8 mouse cellular contexts compared by ENCODE assay signal in genomic region chr19:5925311-5925855, GRCm38 (mm10). TPM values are rescaled to one million over a fixed set of nuclear protein-coding genes. Genes with fewer than 3 reads are reported as not detected.
DNase-seq lines count a peak whose midpoint lies in the region; ATAC-seq lines count a peak whose summit lies in the region.

No protein-coding gene starts in this region.

- H3K9me3 ChIP-seq in megakaryocyte, embryonic 14.5 days: no peaks in the 10 kb centered on the region
- no peaks in the 10 kb centered on the region for H3K9me3 ChIP-seq in forebrain, embryonic 11.5 days (ENCODE audit: control insufficient read depth, low read length)
- no peaks in the 10 kb centered on the region for H3K9me3 ChIP-seq in limb, embryonic 12.5 days
- no peaks in the 10 kb centered on the region for H3K9me3 ChIP-seq in stomach, embryonic 14.5 days (ENCODE audit: control insufficient read depth, low read depth, low read length)

- ATAC-seq in megakaryocyte, adult 5-6 weeks (ENCODE audit: poor library complexity, severe bottlenecking): no peak
- ATAC-seq in forebrain, embryonic 11.5 days (replicated peaks; ENCODE audit: low FRiP score): no peak
- ATAC-seq in limb, embryonic 12.5 days (ENCODE audit: insufficient number of reproducible peaks, insufficient read depth, low FRiP score, low TSS enrichment, low read depth): no peak
- no peak for ATAC-seq in stomach, embryonic 14.5 days (ENCODE audit: insufficient number of reproducible peaks, insufficient read depth, low FRiP score, low read depth)

- H3K9ac ChIP-seq in forebrain, embryonic 11.5 days (ENCODE audit: low read length): 0 out of 2 replicates have a peak overlapping the region, but pooled peaks have one; percentile 2
- no peak overlapping the region for H3K9ac ChIP-seq in limb, embryonic 12.5 days (replicated peaks)
- no peak overlapping the region for H3K9ac ChIP-seq in stomach, embryonic 14.5 days (replicated peaks; ENCODE audit: low read depth, low read length)

- H3K4me2 ChIP-seq in forebrain, embryonic 11.5 days (ENCODE audit: low read depth, low read length, severe bottlenecking): peak overlapping the region; percentile 98; the same call in 1 of the 2 replicates
- peak overlapping the region; percentile 97 for H3K4me2 ChIP-seq in limb, embryonic 12.5 days
- peak overlapping the region; percentile 97 for H3K4me2 ChIP-seq in stomach, embryonic 14.5 days (replicated peaks; ENCODE audit: low read depth, low read length)

- H3K27me3 ChIP-seq in megakaryocyte, embryonic 14.5 days (replicated peaks): peaks cover 11% of the 10 kb centered on the region
- H3K27me3 ChIP-seq in forebrain, embryonic 11.5 days (ENCODE audit: control insufficient read depth, insufficient read depth, low read length): peaks cover 3% of the 10 kb centered on the region; the same call in 1 of the 2 replicates
- H3K27me3 ChIP-seq in limb, embryonic 12.5 days: peaks cover 17% of the 10 kb centered on the region
- no peaks in the 10 kb centered on the region for H3K27me3 ChIP-seq in stomach, embryonic 14.5 days (ENCODE audit: control insufficient read depth, insufficient read depth, low read length)

- no peak overlapping the region for H3K27ac ChIP-seq in forebrain, embryonic 11.5 days (ENCODE audit: low read depth, low read length)
- H3K27ac ChIP-seq in limb, embryonic 12.5 days: no peak overlapping the region
- H3K27ac ChIP-seq in stomach, embryonic 14.5 days (ENCODE audit: low read length): peak overlapping the region; percentile 34; the same call in 1 of the 2 replicates

- 29% methylated on average over 11 of the region's 11 CpGs for WGBS in forebrain, embryonic 11.5 days
- WGBS in limb, embryonic 12.5 days: 30% methylated on average over 11 of the region's 11 CpGs
- WGBS in stomach, embryonic 14.5 days: 29% methylated on average over 11 of the region's 11 CpGs

- DNase-seq in forebrain, embryonic 11.5 days (ENCODE audit: low spot score): no peak
- DNase-seq in right cerebral cortex, adult 2 months (ENCODE audit: low spot score in 2 of 2): no peak
- DNase-seq in layer of hippocampus, adult 11-12 months (ENCODE audit: low spot score): no peak
- DNase-seq in cerebellum, postnatal 25 days: no peak

- peak overlapping the region; percentile 96 for H3K4me3 ChIP-seq in megakaryocyte, embryonic 14.5 days (replicated peaks)
- H3K4me3 ChIP-seq in forebrain, embryonic 11.5 days (ENCODE audit: low read depth, low read length): peak overlapping the region; percentile 44
- peak overlapping the region; percentile 53 for H3K4me3 ChIP-seq in limb, embryonic 12.5 days (replicated peaks)
- peak overlapping the region; percentile 45 for H3K4me3 ChIP-seq in stomach, embryonic 14.5 days (ENCODE audit: low read depth, low read length)

- H3K4me1 ChIP-seq in megakaryocyte, embryonic 14.5 days: peaks cover 90% of the 10 kb centered on the region
- peaks cover 5% of the 10 kb centered on the region; the same call in 1 of the 2 replicates for H3K4me1 ChIP-seq in forebrain, embryonic 11.5 days (replicated peaks; ENCODE audit: control insufficient read depth, insufficient read depth, low read length)
- peaks cover 27% of the 10 kb centered on the region for H3K4me1 ChIP-seq in limb, embryonic 12.5 days (replicated peaks)
- H3K4me1 ChIP-seq in stomach, embryonic 14.5 days (ENCODE audit: control insufficient read depth, insufficient read depth, low read length): peaks cover 29% of the 10 kb centered on the region

- H3K36me3 ChIP-seq in megakaryocyte, embryonic 14.5 days (replicated peaks; ENCODE audit: low read length): peaks cover 16% of the 10 kb centered on the region
- H3K36me3 ChIP-seq in forebrain, embryonic 11.5 days (ENCODE audit: control insufficient read depth, insufficient read depth, low read length): no peaks in the 10 kb centered on the region
- no peaks in the 10 kb centered on the region for H3K36me3 ChIP-seq in limb, embryonic 12.5 days
- no peaks in the 10 kb centered on the region for H3K36me3 ChIP-seq in stomach, embryonic 14.5 days (ENCODE audit: control insufficient read depth, insufficient read depth, low read length)

RNA-seq across cellular contexts. Expression of gene Cdc42ep2, which starts 0.8 kb away (rescaled TPM):
- polyA plus RNA-seq in megakaryocyte, embryonic 14.5 days (2012; ENCODE audit: insufficient read depth, low replicate concordance): 4.4 and 15.7 TPM in 2 replicates
- total RNA-seq in megakaryocyte, adult 5-6 weeks (2015): 3.0 and 3.4 TPM in 2 replicates
- 1.7 and 1.9 TPM in 2 replicates for total RNA-seq in megakaryocyte, adult 5-6 weeks (2017)
- 1.8 and 2.5 TPM in 2 replicates for polyA plus RNA-seq in forebrain, embryonic 11.5 days (2014; fragmentation: Nextera tagmentation; extraction: Ambion mirVana)
- polyA plus RNA-seq in limb, embryonic 12.5 days (2016; fragmentation: Nextera tagmentation; extraction: Ambion mirVana): 2.7 and 3.0 TPM in 2 replicates
- 7.3 and 7.4 TPM in 2 replicates for polyA plus RNA-seq in stomach, embryonic 14.5 days (2014; fragmentation: Nextera tagmentation; extraction: Ambion mirVana)

RNA-seq across cellular contexts. Expression of gene Dpf2, which starts 12.6 kb away (rescaled TPM):
- 23.0 and 44.7 TPM in 2 replicates for polyA plus RNA-seq in megakaryocyte, embryonic 14.5 days (2012; ENCODE audit: insufficient read depth, low replicate concordance)
- 52.2 and 52.4 TPM in 2 replicates for total RNA-seq in megakaryocyte, adult 5-6 weeks (2015)
- 88.7 and 107 TPM in 2 replicates for total RNA-seq in megakaryocyte, adult 5-6 weeks (2017)
- polyA plus RNA-seq in forebrain, embryonic 11.5 days (2014; fragmentation: Nextera tagmentation; extraction: Ambion mirVana): 232 and 246 TPM in 2 replicates
- 192 and 199 TPM in 2 replicates for polyA plus RNA-seq in limb, embryonic 12.5 days (2016; fragmentation: Nextera tagmentation; extraction: Ambion mirVana)
- 132 and 148 TPM in 2 replicates for polyA plus RNA-seq in stomach, embryonic 14.5 days (2014; fragmentation: Nextera tagmentation; extraction: Ambion mirVana)

RNA-seq across cellular contexts. Expression of gene Tigd3, which starts 31.4 kb away (rescaled TPM):
- 0.57 and 1.3 TPM in 2 replicates for polyA plus RNA-seq in megakaryocyte, embryonic 14.5 days (2012; ENCODE audit: insufficient read depth, low replicate concordance)
- 0.54 and 0.59 TPM in 2 replicates for total RNA-seq in megakaryocyte, adult 5-6 weeks (2015)
- total RNA-seq in megakaryocyte, adult 5-6 weeks (2017): 1.0 and 1.8 TPM in 2 replicates
- 10.1 and 10.7 TPM in 2 replicates for polyA plus RNA-seq in forebrain, embryonic 11.5 days (2014; fragmentation: Nextera tagmentation; extraction: Ambion mirVana)
- 5.5 and 6.6 TPM in 2 replicates for polyA plus RNA-seq in limb, embryonic 12.5 days (2016; fragmentation: Nextera tagmentation; extraction: Ambion mirVana)
- polyA plus RNA-seq in stomach, embryonic 14.5 days (2014; fragmentation: Nextera tagmentation; extraction: Ambion mirVana): 3.1 and 3.2 TPM in 2 replicates

RNA-seq across cellular contexts. Expression of gene Pola2, which starts 38.6 kb away (rescaled TPM):
- polyA plus RNA-seq in megakaryocyte, embryonic 14.5 days (2012; ENCODE audit: insufficient read depth, low replicate concordance): 11.0 and 14.1 TPM in 2 replicates
- 36.9 and 37.7 TPM in 2 replicates for total RNA-seq in megakaryocyte, adult 5-6 weeks (2015)
- total RNA-seq in megakaryocyte, adult 5-6 weeks (2017): 29.0 and 33.7 TPM in 2 replicates
- 108 and 118 TPM in 2 replicates for polyA plus RNA-seq in forebrain, embryonic 11.5 days (2014; fragmentation: Nextera tagmentation; extraction: Ambion mirVana)
- polyA plus RNA-seq in limb, embryonic 12.5 days (2016; fragmentation: Nextera tagmentation; extraction: Ambion mirVana): 91.5 and 91.9 TPM in 2 replicates
- polyA plus RNA-seq in stomach, embryonic 14.5 days (2014; fragmentation: Nextera tagmentation; extraction: Ambion mirVana): 68.9 and 73.2 TPM in 2 replicates

RNA-seq across cellular contexts. Expression of gene Slc25a45, which starts 47.8 kb away (rescaled TPM):
- polyA plus RNA-seq in megakaryocyte, embryonic 14.5 days (2012; ENCODE audit: insufficient read depth, low replicate concordance): 3.6 and 6.9 TPM in 2 replicates
- 55.6 and 67.9 TPM in 2 replicates for total RNA-seq in megakaryocyte, adult 5-6 weeks (2015)
- total RNA-seq in megakaryocyte, adult 5-6 weeks (2017): 69.1 and 73.5 TPM in 2 replicates
- polyA plus RNA-seq in forebrain, embryonic 11.5 days (2014; fragmentation: Nextera tagmentation; extraction: Ambion mirVana): 0.90 and 1.1 TPM in 2 replicates
- polyA plus RNA-seq in limb, embryonic 12.5 days (2016; fragmentation: Nextera tagmentation; extraction: Ambion mirVana): 1.2 and 2.1 TPM in 2 replicates
- polyA plus RNA-seq in stomach, embryonic 14.5 days (2014; fragmentation: Nextera tagmentation; extraction: Ambion mirVana): 1.8 and 2.8 TPM in 2 replicates

Comparison
In these comparisons a context has a peak if more than half of its experiments do, and no peak if none do; other contexts are left out.
1. H3K4me3 ChIP-seq: peak in every context shown above with its lines; median percentile 96 in megakaryocyte, embryonic 14.5 days; 53 in limb, embryonic 12.5 days; 45 in stomach, embryonic 14.5 days; 44 in forebrain, embryonic 11.5 days.